Mouse (Mus musculus) Patski (cell line): ENCODE data around the gene Abca1. TPM values are rescaled to one million over a fixed set of nuclear protein-coding genes. Genes with fewer than 3 reads are reported as not detected.

ENCODE experiments used
- ATAC-seq: fragments of 100-300 bp; one replicate; pipeline ENCODE4 v1.8.0; 2021
- CTCF ChIA-PET: fragments of 350-600 bp; sonication (Branson Sonifier 250); formaldehyde crosslinking; loops from one replicate; lab custom pipeline; 2022; ENCODE audit warnings: inconsistent platforms; lab: Charles Lee
- POLR2A ChIA-PET: fragments of 350-600 bp; sonication (Branson Sonifier 250); formaldehyde crosslinking; loops from one replicate; lab custom pipeline; 2022; ENCODE audit warnings: antibody characterized with exemption, inconsistent platforms; lab: Charles Lee
- DNase-seq: peaks from one replicate; pipeline ENCODE4 v3.0.0-alpha.2; 2011; ENCODE audit warnings: low read depth, low spot score
- H3K27me3 ChIP-seq: fragments of 371-371 bp; one replicate; pipeline ENCODE4 v1.5.1; 2021
- CTCF ChIP-seq: fragments of 100-300 bp; IDR thresholded peaks from one replicate; pipeline ENCODE4 v1.5.1; 2021
- in situ Hi-C: fragments of 300-500 bp; cut with MboI; formaldehyde crosslinking; loops from 3 replicates; pipeline ENCODE4 v1.11.1; 2018; ENCODE audit warnings: low pct_unique_long_range_greater_than_20kb, mixed read lengths
- polyA plus RNA-seq: library from polyadenylated mRNA; unstranded; gene quantifications from one replicate; pipeline ENCODE4 v1.2.3, GENCODE M21; 2021

The Abca1 gene
- polyA plus RNA-seq, 1 experiment from 2014 or later = 78.1 TPM

- TF ChIP-seq CTCF = no peak
- in situ Hi-C loops = no loop called here
- CTCF ChIA-PET = no interaction called here
- no peak for DNase-seq
- H3K27me3 ChIP-seq = no peaks in the 10 kb centered on the region
- no peak for ATAC-seq
- POLR2A ChIA-PET = no interaction called here
Measured at GRCm38 (mm10) chr4:53139495-53139894, 20.2 kb downstream of the Abca1 start.

- ATAC-seq (no peak), DNase-seq (no peak)
- ChIA-PET CTCF (interaction anchor here (1.4 kb wide), 1 partner anchor 17 kb away, joined by 3 read pairs; no protein-coding TSS in a partner anchor), POLR2A (no interaction called here)
- TF ChIP-seq CTCF = no peak
- no peaks in the 10 kb centered on the region for H3K27me3 ChIP-seq
- in situ Hi-C loops = no loop called here
Measured at GRCm38 (mm10) chr4:53138974-53139373, 20.7 kb downstream of the Abca1 start.

DNA sequence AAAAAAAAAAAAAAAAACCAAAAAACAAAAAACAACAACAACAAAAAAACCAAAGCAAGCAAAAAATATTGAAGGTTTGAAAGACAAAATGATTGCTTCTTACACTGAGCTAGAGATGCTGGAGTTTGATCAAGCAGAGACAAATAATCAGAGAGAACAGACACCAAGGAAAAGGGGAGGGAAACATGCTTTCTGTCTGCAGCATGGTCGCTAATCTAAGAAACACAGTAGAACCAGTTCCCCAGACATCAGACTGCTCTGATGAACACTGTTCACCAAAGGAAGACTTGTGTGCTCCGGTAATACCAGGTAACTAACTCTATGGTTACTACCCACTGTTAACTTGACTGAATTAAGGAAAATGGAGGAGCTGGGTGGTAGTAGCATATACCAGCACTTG is 22.6 kb downstream of the Abca1 start:
- no peak for TF ChIP-seq CTCF
- ATAC-seq (no peak), DNase-seq (no peak)
- ChIA-PET POLR2A (interaction anchor here (0.6 kb wide), 1 partner anchor 443 kb away, joined by 6 read pairs; no protein-coding TSS in a partner anchor), CTCF (no interaction called here)
- no peaks in the 10 kb centered on the region for H3K27me3 ChIP-seq
- in situ Hi-C loops = no loop called here

DNA sequence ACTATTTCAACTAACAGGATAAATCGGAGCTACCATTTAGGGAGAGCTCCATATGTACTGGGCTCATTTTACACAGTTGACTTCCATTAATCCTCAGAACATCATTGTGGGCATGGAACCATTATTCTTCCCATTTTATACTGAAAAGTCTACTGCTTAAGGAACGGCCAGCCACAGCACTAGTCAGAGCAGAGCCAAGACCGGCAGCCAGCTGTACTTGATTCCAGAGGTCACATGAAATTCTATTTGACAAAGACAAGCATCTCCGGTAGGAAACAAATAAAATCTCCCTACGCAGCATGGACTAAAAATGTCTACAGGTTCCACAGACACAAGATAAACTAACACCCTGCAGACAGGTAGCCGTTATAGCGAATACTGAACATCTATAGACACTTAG is 24.9 kb downstream of the Abca1 start:
- DNase-seq (no peak), ATAC-seq (no peak)
- TF ChIP-seq CTCF = no peak
- in situ Hi-C loops = no loop called here
- POLR2A ChIA-PET = interaction anchor here (0.7 kb wide), 1 partner anchor 121 kb away, joined by 3 read pairs; no protein-coding TSS in a partner anchor
- H3K27me3 ChIP-seq = no peaks in the 10 kb centered on the region
- CTCF ChIA-PET = interaction anchor here (0.8 to 1.1 kb wide), 2 partner anchors 11 to 459 kb away, joined by 3 read pairs; no protein-coding TSS in a partner anchor

- no peak for TF ChIP-seq CTCF
- ChIA-PET CTCF (interaction anchor here (0.8 to 1.1 kb wide), 2 partner anchors 10 to 460 kb away, joined by 3 read pairs; no protein-coding TSS in a partner anchor), POLR2A (no interaction called here)
- in situ Hi-C loops = no loop called here
- H3K27me3 ChIP-seq = no peaks in the 10 kb centered on the region
- no peak for ATAC-seq
- no peak for DNase-seq
Measured at GRCm38 (mm10) chr4:53133995-53134394, 25.7 kb downstream of the Abca1 start.

DNA sequence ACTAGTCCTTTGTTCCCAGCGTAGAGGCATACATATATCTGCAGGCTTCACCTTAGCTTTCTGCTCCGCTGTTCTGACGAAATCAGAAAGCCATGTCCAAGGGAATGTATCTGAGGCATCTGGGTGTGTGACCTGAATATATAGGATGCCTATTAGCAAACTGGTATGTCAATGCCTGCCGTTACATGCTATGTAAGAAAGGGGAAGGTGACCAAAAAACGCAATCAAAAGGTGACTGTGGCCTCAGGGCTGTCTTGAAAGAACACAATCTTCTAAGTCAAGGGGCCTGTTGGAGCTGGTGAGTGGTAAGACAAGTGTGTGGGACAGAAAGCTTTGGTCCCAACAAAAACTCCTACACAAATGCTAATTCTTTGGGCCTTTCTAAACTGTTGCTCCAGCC is 28.2 kb downstream of the Abca1 start:
- H3K27me3 ChIP-seq = no peaks in the 10 kb centered on the region
- no peak for ATAC-seq
- in situ Hi-C loops = no loop called here
- no peak for DNase-seq
- no peak for TF ChIP-seq CTCF
- CTCF ChIA-PET = no interaction called here
- POLR2A ChIA-PET = no interaction called here

DNA sequence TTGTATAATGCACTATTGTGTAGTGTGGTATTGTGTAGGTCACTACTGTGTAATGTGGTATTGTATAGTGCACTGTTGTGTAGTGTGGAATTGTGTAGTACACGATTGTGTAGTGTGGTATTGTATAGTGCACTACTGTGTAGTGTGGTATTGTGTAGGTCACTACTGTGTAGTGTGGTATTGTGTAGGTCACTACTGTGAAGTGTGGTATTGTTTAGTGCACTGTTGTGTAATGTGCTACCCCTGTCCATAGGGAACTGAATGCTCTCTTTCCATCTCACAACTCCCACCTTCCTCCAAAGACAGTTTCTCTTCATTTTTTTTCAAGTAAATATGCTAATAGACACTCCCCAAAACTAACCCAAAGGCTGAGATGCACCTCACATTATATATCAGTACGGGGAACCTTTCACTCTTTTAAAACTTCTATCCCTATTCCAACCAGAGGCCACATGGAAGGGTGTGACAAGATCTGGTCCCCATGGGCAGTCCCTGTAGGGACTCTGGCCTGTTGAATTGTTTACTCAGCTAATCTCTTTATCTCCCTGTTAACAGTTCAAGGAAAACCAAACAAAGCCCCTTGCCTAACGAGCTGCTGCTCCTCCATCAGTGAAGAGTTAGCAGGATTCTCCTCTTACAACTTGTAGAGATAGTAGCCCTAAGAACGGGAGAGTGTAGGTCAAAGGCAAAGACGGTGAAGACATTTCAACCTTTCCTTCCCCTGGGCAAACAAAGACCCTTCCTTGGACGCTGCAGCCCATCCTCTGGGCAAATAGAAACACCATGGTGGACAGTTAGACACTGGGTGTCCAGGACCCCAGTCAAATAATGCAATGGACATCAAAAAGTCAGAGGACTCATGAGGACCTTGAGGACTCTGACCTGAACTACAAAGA is 28.8 kb downstream of the Abca1 start:
- in situ Hi-C loops = no loop called here
- ATAC-seq (no peak), DNase-seq (no peak)
- TF ChIP-seq CTCF = no peak
- POLR2A ChIA-PET = no interaction called here
- H3K27me3 ChIP-seq = no peaks in the 10 kb centered on the region
- CTCF ChIA-PET = no interaction called here

DNA sequence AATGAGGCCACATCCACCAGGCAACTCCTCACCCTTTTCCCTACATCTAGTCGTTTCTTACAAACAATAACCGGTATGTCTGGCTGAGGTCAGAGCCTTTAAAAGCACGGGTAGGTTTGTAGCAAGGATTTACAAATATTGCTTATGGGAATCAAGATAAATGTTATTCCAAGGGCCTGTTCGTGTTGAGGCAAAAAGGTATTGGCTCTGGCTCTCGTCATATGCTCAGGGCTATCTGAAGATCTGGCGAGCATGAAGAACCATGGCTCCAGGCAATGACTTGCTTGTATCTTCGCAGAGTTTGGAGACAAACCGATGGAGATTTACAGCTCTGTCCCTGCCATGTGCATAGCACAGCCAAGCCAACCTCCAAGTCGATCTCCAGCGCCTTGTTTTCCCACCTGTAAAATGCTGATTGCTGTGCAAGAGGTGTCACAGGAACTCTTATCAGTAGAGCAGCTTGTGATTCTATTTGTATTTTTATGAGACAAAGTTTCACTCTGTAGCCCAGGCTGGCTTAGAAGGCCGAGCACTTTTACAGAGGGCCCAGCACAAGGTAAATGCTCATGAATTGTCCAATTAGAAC is 29.9 kb downstream of the Abca1 start:
- DNase-seq = no peak
- no peaks in the 10 kb centered on the region for H3K27me3 ChIP-seq
- POLR2A ChIA-PET = no interaction called here
- ATAC-seq = no peak
- in situ Hi-C loops = no loop called here
- CTCF ChIA-PET = interaction anchor here (0.7 kb wide), 1 partner anchor 18 kb away, joined by 3 read pairs; no protein-coding TSS in a partner anchor
- no peak for TF ChIP-seq CTCF

- no peak for ATAC-seq
Measured at GRCm38 (mm10) chr4:53127266-53127665, 32.4 kb downstream of the Abca1 start.

DNA sequence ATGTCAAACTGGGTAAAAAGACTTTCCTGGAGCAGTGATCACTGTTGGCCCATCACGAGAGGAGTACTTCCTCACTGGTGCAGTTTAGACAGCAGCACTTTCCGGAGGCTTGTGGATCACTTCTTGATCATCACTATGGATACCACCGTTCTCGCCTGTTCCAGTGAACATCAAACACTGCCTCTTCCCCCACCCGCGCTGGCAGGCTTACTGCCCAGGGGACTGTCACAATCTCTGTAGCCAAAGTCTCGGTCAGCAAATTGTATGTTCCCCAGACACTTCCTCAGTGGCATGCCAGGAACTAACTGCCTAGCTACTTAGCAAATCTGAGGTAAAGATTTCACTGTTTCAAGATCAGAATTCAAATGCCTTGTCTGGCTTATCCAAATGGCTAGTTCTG is 32.9 kb downstream of the Abca1 start:
- in situ Hi-C loops = no loop called here
- ChIA-PET POLR2A (no interaction called here), CTCF (no interaction called here)
- ATAC-seq (no peak), DNase-seq (no peak)
- no peaks in the 10 kb centered on the region for H3K27me3 ChIP-seq
- TF ChIP-seq CTCF = no peak

More at GRCm38 (mm10) chr4:53127266-53127665, 32.4 kb downstream of the Abca1 start:
- in situ Hi-C loops = no loop called here
- POLR2A ChIA-PET = no interaction called here
- no peaks in the 10 kb centered on the region for H3K27me3 ChIP-seq
- CTCF ChIA-PET = no interaction called here
- DNase-seq = no peak
- TF ChIP-seq CTCF = no peak
